8 mouse cellular contexts compared by ENCODE assay signal in genomic region chr9:16501990-16502672, GRCm38 (mm10). TPM values are rescaled to one million over a fixed set of nuclear protein-coding genes. Genes with fewer than 3 reads are reported as not detected.
DNase-seq lines count a peak whose midpoint lies in the region; ATAC-seq lines count a peak whose summit lies in the region.

No protein-coding gene starts in this region.

- H3K36me3 ChIP-seq in embryonic facial prominence, embryonic 13.5 days = no peaks in the 10 kb centered on the region
- no peaks in the 10 kb centered on the region for H3K36me3 ChIP-seq in heart, embryonic 16.5 days (ENCODE audit: control insufficient read depth, insufficient read depth)
- no peaks in the 10 kb centered on the region for H3K36me3 ChIP-seq in lung, embryonic 16.5 days (ENCODE audit: control insufficient read depth, insufficient read depth, low read length)

- ATAC-seq in embryonic facial prominence, embryonic 13.5 days (ENCODE audit: insufficient number of reproducible peaks, insufficient read depth, low FRiP score, low TSS enrichment, low read depth) = peak; percentile 62
- peak; percentile 82 for ATAC-seq in heart, embryonic 16.5 days (replicated peaks; ENCODE audit: extremely low read depth, insufficient read depth, low FRiP score)
- peak; percentile 72 for ATAC-seq in lung, embryonic 16.5 days (ENCODE audit: low read depth)

- peak overlapping the region; percentile 96 for H3K4me2 ChIP-seq in embryonic facial prominence, embryonic 13.5 days
- peak overlapping the region; percentile 89 for H3K4me2 ChIP-seq in heart, embryonic 16.5 days (ENCODE audit: low read depth, low read length)
- peak overlapping the region; percentile 90 for H3K4me2 ChIP-seq in lung, embryonic 16.5 days (ENCODE audit: low read depth, low read length)

- peak overlapping the region; percentile 62 for H3K4me3 ChIP-seq in embryonic facial prominence, embryonic 13.5 days
- peak overlapping the region; percentile 61 for H3K4me3 ChIP-seq in heart, embryonic 16.5 days (ENCODE audit: low read length)
- H3K4me3 ChIP-seq in lung, embryonic 16.5 days (ENCODE audit: low read length) = peak overlapping the region; percentile 55

- peaks cover 26% of the 10 kb centered on the region for H3K27me3 ChIP-seq in embryonic facial prominence, embryonic 13.5 days
- peaks cover 20% of the 10 kb centered on the region for H3K27me3 ChIP-seq in heart, embryonic 16.5 days (ENCODE audit: control insufficient read depth, insufficient read depth, low read length)
- H3K27me3 ChIP-seq in lung, embryonic 16.5 days (ENCODE audit: control insufficient read depth, insufficient read depth, low read depth, low read length) = peaks cover 33% of the 10 kb centered on the region

- H3K9ac ChIP-seq in embryonic facial prominence, embryonic 13.5 days = peak overlapping the region; percentile 74
- peak overlapping the region; percentile 66 for H3K9ac ChIP-seq in heart, embryonic 16.5 days (ENCODE audit: low read length)
- H3K9ac ChIP-seq in lung, embryonic 16.5 days (ENCODE audit: low read length) = peak overlapping the region; percentile 57

- H3K9me3 ChIP-seq in embryonic facial prominence, embryonic 13.5 days = no peaks in the 10 kb centered on the region
- H3K9me3 ChIP-seq in heart, embryonic 16.5 days (replicated peaks; ENCODE audit: control insufficient read depth, low read length) = no peaks in the 10 kb centered on the region
- no peaks in the 10 kb centered on the region for H3K9me3 ChIP-seq in lung, embryonic 16.5 days (ENCODE audit: control insufficient read depth, low read length)

- DNase-seq in thymus, postnatal 4 days = peak; percentile 24
- DNase-seq in thymus, postnatal 14 days = no peak
- DNase-seq in layer of hippocampus, postnatal 25 days (ENCODE audit: extremely low spot score in 1 of 2, low spot score in 1 of 2) = peak; percentile 62 to 74
- DNase-seq in retina, postnatal 7 days (ENCODE audit: low read depth, low spot score) = peak; percentile 58
- no peak for DNase-seq in spleen, adult 12 weeks (ENCODE audit: low spot score)

- H3K4me1 ChIP-seq in embryonic facial prominence, embryonic 13.5 days = peaks cover 13% of the 10 kb centered on the region; the same call in 1 of the 2 replicates
- peaks cover 15% of the 10 kb centered on the region for H3K4me1 ChIP-seq in heart, embryonic 16.5 days (ENCODE audit: control insufficient read depth, insufficient read depth, low read length)
- H3K4me1 ChIP-seq in lung, embryonic 16.5 days (replicated peaks; ENCODE audit: control insufficient read depth, insufficient read depth, low read length) = peaks cover 14% of the 10 kb centered on the region

- H3K27ac ChIP-seq in embryonic facial prominence, embryonic 13.5 days = peak overlapping the region; percentile 48; the same call in 1 of the 2 replicates
- peak overlapping the region; percentile 73 for H3K27ac ChIP-seq in heart, embryonic 16.5 days (ENCODE audit: low read length)
- no peak overlapping the region for H3K27ac ChIP-seq in lung, embryonic 16.5 days (ENCODE audit: low read length)

- WGBS in embryonic facial prominence, embryonic 13.5 days = under 1% methylated on average over 42 of the region's 52 CpGs
- WGBS in heart, embryonic 16.5 days = under 1% methylated on average over 51 of the region's 52 CpGs
- WGBS in lung, embryonic 16.5 days = under 1% methylated on average over 51 of the region's 52 CpGs

RNA-seq across cellular contexts. Expression of gene Fat3, which starts 1.0 kb away (rescaled TPM):
- polyA plus RNA-seq in embryonic facial prominence, embryonic 13.5 days (2015; fragmentation: Nextera tagmentation; extraction: Ambion mirVana) = 3.4 and 3.5 TPM in 2 replicates
- 0.76 TPM in 2 replicates for polyA plus RNA-seq in heart, embryonic 16.5 days (2015; fragmentation: Nextera tagmentation; extraction: Ambion mirVana)
- 10 to 100 TPM; 31.0 to 40.9 TPM for total RNA-seq in layer of hippocampus, postnatal 25 days (2021)
- 0.45 and 0.54 TPM in 2 replicates for polyA plus RNA-seq in lung, embryonic 16.5 days (2015; fragmentation: Nextera tagmentation; extraction: Ambion mirVana)

Comparison
In these comparisons a context has a peak if more than half of its experiments do, and no peak if none do; other contexts are left out.
1. DNase-seq: peak in thymus, postnatal 4 days (single experiment), layer of hippocampus, postnatal 25 days (2 of 2) and retina, postnatal 7 days (single experiment); none in thymus, postnatal 14 days (single experiment) and spleen, adult 12 weeks (single experiment).
2. Peak in every context shown above with its lines, with median percentiles within 50 percentile points of each other: ATAC-seq, H3K4me2 ChIP-seq, H3K4me3 ChIP-seq and H3K9ac ChIP-seq.